Mouse (Mus musculus): ENCODE measurements around the gene Rd3l. TPM values are rescaled to one million over a fixed set of nuclear protein-coding genes. Genes with fewer than 3 reads are reported as not detected.

Rd3l gene
- total RNA-seq, 1 experiment from 2014 or later, result not detected

GRCm38 (mm10) chr12:111933032-111933704, 47.9 kb downstream of the Rd3l start:
- ATAC-seq (replicated peaks; ENCODE audit: insufficient number of reproducible peaks, low FRiP score, low TSS enrichment, poor library complexity, severe bottlenecking), result peak; percentile 67

GRCm38 (mm10) chr12:111932513-111932912, 48.6 kb downstream of the Rd3l start:
- ATAC-seq (replicated peaks; ENCODE audit: insufficient number of reproducible peaks, low FRiP score, low TSS enrichment, poor library complexity, severe bottlenecking), result no peak

- ATAC-seq (replicated peaks; ENCODE audit: insufficient number of reproducible peaks, low FRiP score, low TSS enrichment, poor library complexity, severe bottlenecking), result no peak
These were observed 49.6 kb downstream of the Rd3l start for GRCm38 (mm10) chr12:111931411-111932025.

Other genes starting within 250 kb of the Rd3l start
- gene Klc1, start 222.5 kb downstream of the Rd3l start, total RNA-seq (2017), result 142 to 241 TPM (median 173 TPM) in 3 replicates
- 0.11 to 2.1 TPM (median 1.9 TPM) in 3 replicates for gene Xrcc3, start 167.4 kb downstream of the Rd3l start, total RNA-seq (2017)
- 1.0 to 3.8 TPM (median 3.5 TPM) in 3 replicates for gene Zfyve21, start 167.1 kb downstream of the Rd3l start, total RNA-seq (2017)
- 9.8 to 19.1 TPM (median 12.6 TPM) in 3 replicates for gene Ppp1r13b, start 73.2 kb downstream of the Rd3l start, total RNA-seq (2017)
- 289 to 531 TPM (median 434 TPM) in 3 replicates for gene Atp5mpl, start 14.3 kb downstream of the Rd3l start, total RNA-seq (2017)
- 0.29 TPM in 1 of 3 replicates, not detected in the others for gene Tdrd9, start 9.8 kb downstream of the Rd3l start, total RNA-seq (2017)
- not detected in 3 replicates for gene Aspg, start 125.4 kb upstream of the Rd3l start, total RNA-seq (2017)
- not detected in 3 replicates for gene Kif26a, start 164.9 kb upstream of the Rd3l start, total RNA-seq (2017)

Data from monocyte, adult 5-6 weeks (primary cell).